Mouse (Mus musculus): ENCODE results near the gene Map2k3.

- TF ChIP-seq CTCF (IDR thresholded peaks at IDR 0.05; ENCODE audit: borderline replicate concordance, insufficient read depth, low read depth, low read length) = no peak
- TF ChIP-seq POLR2A (IDR thresholded peaks at IDR 0.05; ENCODE audit: borderline replicate concordance, insufficient read depth, low read length) = no peak
Measured at GRCm38 (mm10) chr11:60939487-60939886, 7.7 kb downstream of the Map2k3 start.
